Mouse (Mus musculus) intestine, embryonic 14.5 days (tissue): ENCODE measurements around the gene Prokr1. TPM values are rescaled to one million over a fixed set of nuclear protein-coding genes. Genes with fewer than 3 reads are reported as not detected.

ENCODE experiments used
- ATAC-seq: fragments of 200-750 bp; cut with Nextera tagmentation; replicated peaks from 2 replicates; pipeline ENCODE4 v1.8.0; 2017; ENCODE audit warnings: low read depth, moderate number of reproducible peaks, moderate TSS enrichment, moderate library complexity; ENCODE audit not compliant: low FRiP score, low TSS enrichment
- DNase-seq: peaks from one replicate; pipeline ENCODE4 v3.0.0-alpha.2; 2018; ENCODE audit warnings: low spot score
- H3K27ac ChIP-seq: fragments of 300-500 bp; sonication (generic); 2 replicates; pipeline ENCODE4 v1.5.1; 2014; ENCODE audit warnings: low read depth, mild to moderate bottlenecking, control low read depth
- H3K27me3 ChIP-seq: fragments of 300-500 bp; sonication (generic); replicated peaks from 2 replicates; pipeline ENCODE4 v1.6.1; 2014; ENCODE audit warnings: low read length, control low read depth; ENCODE audit not compliant: control insufficient read depth, insufficient read depth
- H3K36me3 ChIP-seq: fragments of 300-500 bp; sonication (generic); 2 replicates; pipeline ENCODE4 v1.6.1; 2014; ENCODE audit warnings: low read length, control low read depth; ENCODE audit not compliant: control insufficient read depth, insufficient read depth
- H3K4me1 ChIP-seq: fragments of 300-500 bp; sonication (generic); replicated peaks from 2 replicates; pipeline ENCODE4 v1.6.1; 2014; ENCODE audit warnings: low read length, control low read depth, mixed read lengths; ENCODE audit not compliant: control insufficient read depth, insufficient read depth
- H3K4me2 ChIP-seq: fragments of 300-500 bp; sonication (generic); 2 replicates; pipeline ENCODE4 v1.6.1; 2014; ENCODE audit warnings: low read length
- H3K4me3 ChIP-seq: fragments of 300-500 bp; sonication (generic); 2 replicates; pipeline ENCODE4 v1.5.1; 2014; ENCODE audit warnings: low read depth, low read length, control low read depth, mixed read lengths
- H3K9ac ChIP-seq: fragments of 300-500 bp; sonication (generic); 2 replicates; pipeline ENCODE4 v1.6.1; 2014; ENCODE audit warnings: mild to moderate bottlenecking, low read length
- H3K9me3 ChIP-seq: fragments of 300-500 bp; sonication (generic); 2 replicates; pipeline ENCODE4 v1.6.1; 2016; ENCODE audit warnings: low read length, control low read depth; ENCODE audit not compliant: control insufficient read depth
- WGBS: fragments of 180-500 bp; shearing (Covaris S2); extraction: QIAGEN DNeasy Blood & Tissue Kit; methylation state at CpG from one replicate; pipeline ENCODE4 v1.1.7; 2014; 5-methylcytosine and 5-hydroxymethylcytosine counted together
- polyA plus RNA-seq: library from polyadenylated mRNA; unstranded; fragments of >200 nt; fragmentation: Nextera tagmentation; extraction: Ambion mirVana; gene quantifications from 2 replicates; pipeline ENCODE4 v1.2.1, GENCODE M21; 2014

Gene Prokr1
- polyA plus RNA-seq, 1 experiment from 2014 or later = 2.5 TPM

DNA sequence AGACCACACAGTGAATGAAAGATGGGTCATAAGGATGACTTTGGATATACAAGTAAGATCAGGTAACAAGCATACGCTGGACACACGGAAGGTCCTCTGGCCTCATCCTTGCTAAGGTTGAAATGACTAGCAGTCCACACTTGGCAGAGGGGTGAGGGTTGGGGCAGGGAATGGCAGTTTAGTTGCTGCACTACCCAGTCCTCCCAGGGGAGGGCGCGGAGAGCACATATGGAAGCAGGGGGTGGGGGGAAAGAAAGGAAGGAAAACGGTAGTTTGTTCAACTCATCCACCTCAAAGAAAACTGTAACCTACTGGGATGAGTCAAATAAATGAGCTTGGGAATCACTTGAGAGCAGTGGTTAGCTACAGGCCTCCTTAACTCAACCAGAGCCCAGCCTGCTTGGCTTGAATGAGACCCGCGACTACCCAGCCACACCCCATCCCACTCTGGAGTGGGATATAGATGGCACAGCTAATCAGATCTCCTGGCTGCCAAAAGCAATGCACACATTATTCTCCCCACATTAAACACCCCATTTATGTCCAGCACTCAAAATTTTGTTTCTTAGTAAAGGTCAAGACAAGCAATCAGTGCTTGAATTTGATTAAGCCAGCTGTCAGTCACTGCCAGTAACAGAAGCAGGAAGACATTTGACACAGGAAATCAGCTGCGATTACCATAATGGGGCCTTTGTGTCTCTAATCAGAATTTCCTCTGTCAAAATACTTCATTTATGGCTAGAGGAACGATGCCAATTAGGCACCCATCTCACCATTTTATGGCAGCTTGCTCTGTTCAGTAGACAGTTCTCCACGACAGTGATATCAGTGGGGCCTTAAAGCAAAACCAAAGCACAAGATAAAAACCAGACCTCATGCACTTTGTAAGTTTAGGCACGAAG, 24.5 kb upstream of the Prokr1 start:
- 57% methylated on average over 11 of the region's 11 CpGs for WGBS
- Histone ChIP-seq H3K27ac (no peak overlapping the region), H3K27me3 (no peaks in the 10 kb centered on the region), H3K4me2 (no peak overlapping the region), H3K9me3 (no peaks in the 10 kb centered on the region), H3K36me3 (no peaks in the 10 kb centered on the region), H3K4me3 (no peak overlapping the region), H3K4me1 (no peaks in the 10 kb centered on the region), H3K9ac (no peak overlapping the region)
- ATAC-seq = no peak
- peak; percentile 69 for DNase-seq

DNA sequence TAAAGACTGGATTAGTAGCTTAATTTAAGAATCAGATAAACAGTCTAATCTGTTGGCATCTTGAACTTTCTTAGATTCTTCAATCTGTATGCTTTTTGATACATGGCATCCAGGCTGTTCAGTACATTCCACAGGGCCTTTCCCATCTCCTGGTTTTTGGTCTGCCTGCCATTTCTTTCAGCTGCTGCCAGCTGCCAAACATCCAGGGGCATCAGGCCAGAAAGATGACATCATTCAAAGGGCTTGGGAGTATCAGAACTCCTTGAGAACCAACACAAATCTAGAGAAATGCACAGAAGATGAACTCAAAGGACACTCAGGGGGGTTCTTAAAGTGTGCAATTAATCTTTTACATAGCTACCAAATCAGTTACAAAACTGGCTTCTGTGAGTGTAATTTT, 9.3 kb upstream of the Prokr1 start:
- no peak for ATAC-seq
- no peak overlapping the region for H3K4me2 ChIP-seq
- H3K9ac ChIP-seq = no peak overlapping the region
- H3K4me3 ChIP-seq = no peak overlapping the region
- H3K36me3 ChIP-seq = no peaks in the 10 kb centered on the region
- DNase-seq = peak; percentile 61
- peaks cover 7% of the 10 kb centered on the region; the same call in 1 of the 2 replicates for H3K4me1 ChIP-seq
- H3K27me3 ChIP-seq = no peaks in the 10 kb centered on the region
- H3K27ac ChIP-seq = no peak overlapping the region
- no peaks in the 10 kb centered on the region for H3K9me3 ChIP-seq

DNA sequence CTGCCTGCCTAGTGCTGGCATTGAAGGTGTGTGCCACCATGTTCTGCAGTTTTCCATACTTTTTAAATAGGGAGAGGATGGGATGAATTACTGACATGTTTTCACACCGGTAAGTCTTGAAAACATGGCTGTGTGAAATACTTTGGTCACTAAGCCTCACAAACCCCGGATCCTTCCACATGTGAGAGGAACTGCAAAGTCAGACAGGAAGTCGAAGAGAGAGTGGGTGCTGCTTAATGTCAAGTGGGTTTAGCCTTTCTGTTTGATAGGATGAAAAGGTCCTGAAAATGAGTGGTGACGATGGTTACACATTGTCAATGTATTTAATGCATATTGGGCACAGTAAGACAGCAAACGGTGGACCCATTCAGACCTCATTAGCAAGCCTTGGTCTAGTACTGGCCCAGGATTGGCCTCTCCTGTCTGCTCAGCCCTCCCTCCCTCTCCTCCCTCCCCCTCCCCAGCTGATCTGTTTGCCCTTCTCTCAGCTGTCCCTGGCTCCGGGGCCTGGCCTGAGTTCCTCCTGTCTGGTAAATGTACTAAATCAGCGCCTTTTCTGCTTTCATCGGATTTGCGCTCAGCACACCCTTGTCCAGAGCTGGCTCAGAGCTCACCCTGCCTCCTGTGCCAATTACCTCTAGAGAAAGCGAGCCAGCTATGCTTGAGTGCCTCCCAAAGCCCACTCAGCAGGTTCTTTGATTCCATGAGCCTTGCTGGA, 6.7 kb upstream of the Prokr1 start:
- no peaks in the 10 kb centered on the region for H3K27me3 ChIP-seq
- H3K36me3 ChIP-seq = no peaks in the 10 kb centered on the region
- WGBS = 36% methylated on average over 10 of the region's 10 CpGs
- H3K9me3 ChIP-seq = no peaks in the 10 kb centered on the region
- no peak overlapping the region for H3K4me2 ChIP-seq
- H3K27ac ChIP-seq = no peak overlapping the region
- H3K9ac ChIP-seq = no peak overlapping the region
- ATAC-seq (no peak), DNase-seq (no peak)
- H3K4me3 ChIP-seq = no peak overlapping the region
- H3K4me1 ChIP-seq = peaks cover 7% of the 10 kb centered on the region; the same call in 1 of the 2 replicates

DNA sequence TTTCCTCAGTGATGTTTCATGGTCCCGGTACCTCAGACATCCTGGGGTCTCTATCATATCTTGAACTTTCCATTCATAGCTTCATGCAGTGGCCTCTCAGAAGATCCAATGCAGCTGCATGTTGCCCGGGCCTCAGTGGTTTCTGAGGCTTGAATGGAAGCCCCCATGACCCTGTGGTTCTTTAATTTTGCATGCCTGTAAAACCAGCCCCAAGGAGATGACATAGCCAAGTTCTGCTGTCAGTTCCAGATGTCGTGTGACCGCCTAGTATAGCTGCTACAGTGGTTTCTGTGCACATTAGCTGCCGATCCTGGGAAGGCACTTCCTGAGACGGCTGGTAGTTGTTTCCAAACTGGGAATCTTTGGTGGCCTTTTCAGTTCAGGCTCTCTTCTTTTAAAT, 3.6 kb upstream of the Prokr1 start:
- Histone ChIP-seq H3K27me3 (no peaks in the 10 kb centered on the region; the same call in 1 of the 2 replicates), H3K36me3 (no peaks in the 10 kb centered on the region), H3K9ac (no peak overlapping the region), H3K4me1 (peaks cover 11% of the 10 kb centered on the region), H3K27ac (no peak overlapping the region), H3K4me3 (no peak overlapping the region), H3K9me3 (no peaks in the 10 kb centered on the region), H3K4me2 (no peak overlapping the region)
- WGBS = 76% methylated on average over 6 of the region's 6 CpGs
- no peak for DNase-seq
- no peak for ATAC-seq

DNA sequence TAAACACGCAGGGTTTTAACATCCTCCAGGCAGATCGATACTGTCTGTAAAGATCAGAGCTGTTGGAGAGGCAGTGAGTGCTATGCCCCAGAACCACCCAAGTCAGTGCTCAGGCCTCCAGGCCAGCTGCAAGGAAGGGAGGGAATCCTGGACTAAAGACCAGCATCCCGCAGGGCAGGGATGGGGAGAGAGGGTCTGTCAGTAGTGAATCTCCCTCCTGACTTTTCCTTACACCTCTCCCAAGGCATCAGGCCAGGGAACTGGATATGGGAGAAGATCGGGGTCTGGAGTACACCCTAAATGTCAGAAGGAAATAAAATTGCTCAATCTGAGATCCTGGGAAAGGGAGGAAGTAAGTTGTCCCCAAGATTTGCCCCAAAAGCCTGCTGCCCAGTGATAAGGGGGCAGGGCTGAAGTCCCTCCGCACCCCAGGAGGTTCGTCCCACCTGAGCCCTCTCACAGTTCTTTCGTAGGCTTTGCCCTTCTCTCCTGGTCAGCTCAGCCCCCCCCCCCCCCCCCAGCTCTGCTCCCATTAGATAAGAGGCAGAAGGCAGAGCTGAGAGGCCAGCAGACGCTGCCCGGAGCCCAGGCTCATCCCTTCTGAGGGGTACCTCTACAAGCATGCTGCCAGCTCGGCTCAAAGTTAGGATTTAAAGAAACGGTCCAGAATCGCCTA, 687 bp downstream of the Prokr1 start:
- Histone ChIP-seq H3K9ac (peak overlapping the region; percentile 55), H3K4me1 (peaks cover 5% of the 10 kb centered on the region), H3K9me3 (no peaks in the 10 kb centered on the region), H3K27ac (no peak overlapping the region), H3K27me3 (no peaks in the 10 kb centered on the region; the same call in 1 of the 2 replicates), H3K36me3 (no peaks in the 10 kb centered on the region), H3K4me3 (peak overlapping the region; percentile 58), H3K4me2 (peak overlapping the region; percentile 97)
- ATAC-seq (peak; percentile 37; the same call in 1 of the 2 replicates), DNase-seq (no peak)
- WGBS = 17% methylated on average over 12 of the region's 12 CpGs

DNA sequence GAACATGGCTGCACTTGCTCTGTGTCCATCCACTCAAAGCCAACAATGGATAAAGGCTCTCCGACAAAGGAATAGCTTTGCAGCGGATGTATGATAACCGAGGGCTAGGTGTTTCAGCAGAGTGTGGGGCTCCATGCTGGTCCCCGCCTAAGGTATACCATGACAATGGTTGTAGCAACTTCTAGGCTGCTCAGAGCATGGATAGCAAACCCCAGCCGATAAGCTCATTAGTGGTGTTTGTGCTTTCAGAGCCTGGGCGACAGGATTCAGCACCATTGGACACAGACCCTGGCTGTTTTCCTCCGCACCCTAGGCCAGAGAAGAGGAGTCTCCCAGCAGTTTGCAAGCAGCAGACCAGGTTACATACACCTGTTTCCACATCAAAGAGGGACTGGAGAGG, 6.6 kb downstream of the Prokr1 start:
- no peaks in the 10 kb centered on the region for H3K9me3 ChIP-seq
- no peak overlapping the region for H3K4me2 ChIP-seq
- H3K4me3 ChIP-seq = no peak overlapping the region
- DNase-seq (no peak), ATAC-seq (no peak)
- no peak overlapping the region for H3K27ac ChIP-seq
- H3K36me3 ChIP-seq = no peaks in the 10 kb centered on the region
- H3K27me3 ChIP-seq = no peaks in the 10 kb centered on the region; the same call in 1 of the 2 replicates
- H3K9ac ChIP-seq = no peak overlapping the region
- WGBS = 87% methylated on average over 7 of the region's 7 CpGs
- no peaks in the 10 kb centered on the region for H3K4me1 ChIP-seq

DNA sequence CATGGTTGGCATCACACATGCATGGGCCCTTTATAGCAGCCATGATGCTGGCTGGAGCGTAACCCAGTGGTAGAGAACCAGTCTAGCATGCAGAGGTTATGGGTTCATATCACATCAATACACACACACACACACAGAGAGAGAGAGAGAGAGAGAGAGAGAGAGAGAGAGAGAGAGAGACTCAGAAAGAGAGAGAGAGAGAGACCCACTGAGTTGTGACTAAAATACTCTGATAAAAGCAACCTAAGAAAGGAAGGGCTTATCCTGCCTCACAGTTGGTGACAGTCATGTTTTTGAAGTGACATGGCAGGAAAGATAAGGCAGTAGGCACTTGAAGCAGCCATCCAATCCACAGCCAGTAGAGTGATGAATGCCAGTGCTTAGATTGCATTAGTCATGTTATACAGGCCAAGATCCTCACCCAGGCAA, 7.3 kb downstream of the Prokr1 start:
- Histone ChIP-seq H3K4me3 (no peak overlapping the region), H3K4me2 (no peak overlapping the region), H3K27me3 (no peaks in the 10 kb centered on the region), H3K4me1 (no peaks in the 10 kb centered on the region), H3K9ac (no peak overlapping the region), H3K9me3 (no peaks in the 10 kb centered on the region), H3K27ac (no peak overlapping the region), H3K36me3 (no peaks in the 10 kb centered on the region)
- 94% methylated on average over 1 of the region's 1 CpGs for WGBS
- ATAC-seq (no peak), DNase-seq (no peak)

DNA sequence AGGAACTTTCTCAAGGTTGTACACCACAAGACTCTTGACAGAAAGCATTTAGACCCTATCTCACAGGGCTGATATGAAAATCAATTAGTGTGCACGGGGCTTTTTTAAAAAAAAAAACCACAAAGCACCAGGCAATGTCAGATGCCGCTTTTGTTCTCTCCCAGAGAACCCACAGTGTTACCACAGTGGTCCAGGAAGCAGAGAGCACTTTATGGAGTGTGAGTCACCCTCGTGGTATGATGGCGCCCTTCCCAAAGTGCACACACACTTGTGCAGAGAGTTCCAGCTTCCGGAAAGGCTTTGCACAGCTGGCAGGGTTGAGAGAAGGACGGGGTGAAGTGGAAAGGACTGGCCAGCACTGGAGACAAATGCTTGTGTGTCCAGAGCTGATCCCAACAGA, 8.1 kb downstream of the Prokr1 start:
- peak; percentile 70 for DNase-seq
- ATAC-seq = no peak
- Histone ChIP-seq H3K4me1 (no peaks in the 10 kb centered on the region), H3K9me3 (no peaks in the 10 kb centered on the region), H3K4me2 (no peak overlapping the region), H3K27me3 (no peaks in the 10 kb centered on the region), H3K36me3 (no peaks in the 10 kb centered on the region), H3K4me3 (no peak overlapping the region), H3K9ac (no peak overlapping the region), H3K27ac (peak overlapping the region; percentile 3; the same call in 1 of the 2 replicates)
- 52% methylated on average over 6 of the region's 6 CpGs for WGBS
